Mouse (Mus musculus): ENCODE measurements around the gene Fmod.

The Fmod gene

DNA sequence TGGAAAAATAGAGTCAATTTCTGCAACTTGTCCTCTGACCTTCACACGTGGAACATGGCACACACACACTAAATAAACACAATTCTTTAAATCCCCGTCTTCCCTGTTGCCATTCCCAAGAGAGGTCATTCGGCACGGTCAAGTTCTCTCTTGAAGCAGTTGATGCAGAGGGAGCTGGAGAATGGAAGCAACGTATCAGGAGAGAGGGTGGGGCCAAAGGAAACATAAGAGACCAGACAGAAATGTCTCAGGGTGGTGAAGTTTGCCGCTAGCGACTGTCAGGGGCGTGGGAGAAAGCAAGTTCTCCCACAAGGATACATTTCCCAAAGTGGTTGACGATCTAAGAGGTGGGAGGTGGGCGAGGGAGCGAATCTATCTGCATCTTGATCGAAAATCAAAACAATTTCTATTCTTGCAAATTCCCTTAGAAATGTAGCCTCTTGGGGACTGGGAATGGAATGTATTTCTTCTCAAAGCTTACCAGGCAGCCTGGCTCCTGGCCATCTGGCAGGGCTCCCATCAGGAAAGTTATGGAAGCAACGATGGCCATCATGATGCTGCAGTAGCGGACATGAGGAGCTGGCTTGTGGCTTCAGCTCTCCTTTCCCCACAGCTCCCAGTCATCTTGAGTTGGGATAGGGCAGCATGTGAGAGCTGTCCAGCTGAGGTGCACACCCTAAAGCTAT lies 8.8 kb upstream of the Fmod start:
- TF ChIP-seq NANOG (IDR thresholded peaks at IDR 0.05; ENCODE audit: borderline replicate concordance, low read length) (no peak), POU5F1 (IDR thresholded peaks at IDR 0.05; ENCODE audit: borderline replicate concordance, low read length) (no peak), CTCF (conservative IDR thresholded peaks at IDR 0.05; ENCODE audit: low read length) (no peak)
- Histone ChIP-seq H3K4me3 (replicated peaks; ENCODE audit: low read length) (no peak overlapping the region), H3K4me1 (replicated peaks; ENCODE audit: low read depth, low read length) (no peaks in the 10 kb centered on the region), H3K27me3 (ENCODE audit: insufficient read depth, low read length) (0 out of 2 replicates have a peak, but pooled peaks cover 8% of the 10 kb centered on the region), H3K36me3 (ENCODE audit: insufficient read depth, low read length) (no peaks in the 10 kb centered on the region), H3K9me3 (ENCODE audit: low read length) (no peaks in the 10 kb centered on the region)

DNA sequence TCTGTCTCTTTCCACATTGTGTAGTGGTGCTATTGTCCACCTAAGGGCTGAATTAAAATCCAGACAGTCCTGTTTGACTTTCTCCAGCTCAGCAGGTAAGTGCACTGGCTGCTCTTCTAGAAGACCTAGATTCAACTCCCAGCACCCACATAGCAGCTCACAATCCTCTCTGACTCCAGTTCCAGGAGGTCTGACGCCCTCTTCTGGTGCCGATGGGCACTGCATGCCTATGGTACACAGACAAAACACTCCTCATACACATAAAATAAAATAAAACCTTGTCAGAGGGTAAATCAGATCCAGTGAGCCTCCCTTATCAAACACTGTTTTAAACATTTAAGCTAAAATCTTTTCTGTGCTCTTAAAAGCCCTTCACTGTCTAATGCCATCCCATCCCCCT lies 562 bp upstream of the Fmod start:
- H3K36me3 ChIP-seq (ENCODE audit: insufficient read depth, low read length) = no peaks in the 10 kb centered on the region
- H3K4me1 ChIP-seq (replicated peaks; ENCODE audit: low read depth, low read length) = no peaks in the 10 kb centered on the region
- H3K9me3 ChIP-seq (ENCODE audit: low read length) = no peaks in the 10 kb centered on the region
- H3K4me3 ChIP-seq (replicated peaks; ENCODE audit: low read length) = no peak overlapping the region
- H3K27me3 ChIP-seq (ENCODE audit: insufficient read depth, low read length) = peaks cover 16% of the 10 kb centered on the region
- no peak for TF ChIP-seq NANOG (IDR thresholded peaks at IDR 0.05; ENCODE audit: borderline replicate concordance, low read length)
- TF ChIP-seq CTCF (conservative IDR thresholded peaks at IDR 0.05; ENCODE audit: low read length) = peak; percentile 89

- H3K4me1 ChIP-seq (replicated peaks; ENCODE audit: low read depth, low read length) = peaks cover 3% of the 10 kb centered on the region
- TF ChIP-seq CTCF (conservative IDR thresholded peaks at IDR 0.05; ENCODE audit: low read length) (no peak), NANOG (IDR thresholded peaks at IDR 0.05; ENCODE audit: borderline replicate concordance, low read length) (no peak), POU5F1 (IDR thresholded peaks at IDR 0.05; ENCODE audit: borderline replicate concordance, low read length) (no peak)
- no peaks in the 10 kb centered on the region for H3K36me3 ChIP-seq (ENCODE audit: insufficient read depth, low read length)
- H3K27me3 ChIP-seq (ENCODE audit: insufficient read depth, low read length) = peaks cover 19% of the 10 kb centered on the region
- no peak overlapping the region for H3K4me3 ChIP-seq (replicated peaks; ENCODE audit: low read length)
- H3K9me3 ChIP-seq (ENCODE audit: low read length) = no peaks in the 10 kb centered on the region
Observed at GRCm38 (mm10) chr1:134038336-134038735, 1.3 kb downstream of the Fmod start.

GRCm38 (mm10) chr1:134039361-134039760 lies 2.3 kb downstream of the Fmod start:
- no peak for TF ChIP-seq POU5F1 (IDR thresholded peaks at IDR 0.05; ENCODE audit: borderline replicate concordance, low read length)
- TF ChIP-seq CTCF (conservative IDR thresholded peaks at IDR 0.05; ENCODE audit: low read length) = no peak
- no peak for TF ChIP-seq NANOG (IDR thresholded peaks at IDR 0.05; ENCODE audit: borderline replicate concordance, low read length)
- Histone ChIP-seq H3K27me3 (ENCODE audit: insufficient read depth, low read length) (peaks cover 19% of the 10 kb centered on the region), H3K9me3 (ENCODE audit: low read length) (no peaks in the 10 kb centered on the region), H3K36me3 (ENCODE audit: insufficient read depth, low read length) (no peaks in the 10 kb centered on the region), H3K4me3 (replicated peaks; ENCODE audit: low read length) (no peak overlapping the region), H3K4me1 (replicated peaks; ENCODE audit: low read depth, low read length) (peaks cover 8% of the 10 kb centered on the region)

- no peaks in the 10 kb centered on the region for H3K9me3 ChIP-seq (ENCODE audit: low read length)
- TF ChIP-seq POU5F1 (IDR thresholded peaks at IDR 0.05; ENCODE audit: borderline replicate concordance, low read length) (no peak), NANOG (IDR thresholded peaks at IDR 0.05; ENCODE audit: borderline replicate concordance, low read length) (no peak), CTCF (conservative IDR thresholded peaks at IDR 0.05; ENCODE audit: low read length) (no peak)
- H3K36me3 ChIP-seq (ENCODE audit: insufficient read depth, low read length) = no peaks in the 10 kb centered on the region
- H3K27me3 ChIP-seq (ENCODE audit: insufficient read depth, low read length) = peaks cover 27% of the 10 kb centered on the region
- H3K4me3 ChIP-seq (replicated peaks; ENCODE audit: low read length) = no peak overlapping the region
- H3K4me1 ChIP-seq (replicated peaks; ENCODE audit: low read depth, low read length) = peaks cover 19% of the 10 kb centered on the region
Observed at GRCm38 (mm10) chr1:134041900-134042299, 4.8 kb downstream of the Fmod start.

GRCm38 (mm10) chr1:134042341-134042740 lies 5.3 kb downstream of the Fmod start:
- peaks cover 31% of the 10 kb centered on the region for H3K27me3 ChIP-seq (ENCODE audit: insufficient read depth, low read length)
- no peaks in the 10 kb centered on the region for H3K36me3 ChIP-seq (ENCODE audit: insufficient read depth, low read length)
- H3K4me1 ChIP-seq (replicated peaks; ENCODE audit: low read depth, low read length) = peaks cover 24% of the 10 kb centered on the region
- no peak for TF ChIP-seq CTCF (conservative IDR thresholded peaks at IDR 0.05; ENCODE audit: low read length)
- TF ChIP-seq NANOG (IDR thresholded peaks at IDR 0.05; ENCODE audit: borderline replicate concordance, low read length) = no peak
- TF ChIP-seq POU5F1 (IDR thresholded peaks at IDR 0.05; ENCODE audit: borderline replicate concordance, low read length) = no peak
- no peaks in the 10 kb centered on the region for H3K9me3 ChIP-seq (ENCODE audit: low read length)
- H3K4me3 ChIP-seq (replicated peaks; ENCODE audit: low read length) = no peak overlapping the region

DNA sequence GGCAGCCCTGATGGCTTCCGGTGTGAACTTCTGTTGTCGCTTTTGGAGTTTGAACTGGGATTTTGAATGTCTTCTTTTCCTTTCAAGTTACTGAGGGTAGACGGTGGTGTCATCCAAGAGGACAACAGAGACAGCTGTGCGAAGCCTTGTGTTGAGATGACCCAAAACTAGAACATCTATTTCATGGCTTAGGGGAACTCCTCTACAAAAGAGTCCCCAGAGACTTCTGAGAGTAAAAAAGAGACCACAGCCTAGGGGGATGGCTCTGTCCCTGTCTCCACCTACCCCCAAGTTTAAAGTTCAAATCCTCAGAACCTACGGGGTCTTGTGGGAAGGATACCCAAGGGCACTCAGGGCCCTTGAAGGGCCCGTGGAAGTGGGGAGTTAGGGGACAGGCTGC lies 7.8 kb downstream of the Fmod start:
- H3K9me3 ChIP-seq (ENCODE audit: low read length) = no peaks in the 10 kb centered on the region
- H3K4me1 ChIP-seq (replicated peaks; ENCODE audit: low read depth, low read length) = peaks cover 39% of the 10 kb centered on the region
- no peak overlapping the region for H3K4me3 ChIP-seq (replicated peaks; ENCODE audit: low read length)
- peaks cover 18% of the 10 kb centered on the region for H3K27me3 ChIP-seq (ENCODE audit: insufficient read depth, low read length)
- no peak for TF ChIP-seq CTCF (conservative IDR thresholded peaks at IDR 0.05; ENCODE audit: low read length)
- no peak for TF ChIP-seq POU5F1 (IDR thresholded peaks at IDR 0.05; ENCODE audit: borderline replicate concordance, low read length)
- TF ChIP-seq NANOG (IDR thresholded peaks at IDR 0.05; ENCODE audit: borderline replicate concordance, low read length) = no peak
- H3K36me3 ChIP-seq (ENCODE audit: insufficient read depth, low read length) = no peaks in the 10 kb centered on the region

DNA sequence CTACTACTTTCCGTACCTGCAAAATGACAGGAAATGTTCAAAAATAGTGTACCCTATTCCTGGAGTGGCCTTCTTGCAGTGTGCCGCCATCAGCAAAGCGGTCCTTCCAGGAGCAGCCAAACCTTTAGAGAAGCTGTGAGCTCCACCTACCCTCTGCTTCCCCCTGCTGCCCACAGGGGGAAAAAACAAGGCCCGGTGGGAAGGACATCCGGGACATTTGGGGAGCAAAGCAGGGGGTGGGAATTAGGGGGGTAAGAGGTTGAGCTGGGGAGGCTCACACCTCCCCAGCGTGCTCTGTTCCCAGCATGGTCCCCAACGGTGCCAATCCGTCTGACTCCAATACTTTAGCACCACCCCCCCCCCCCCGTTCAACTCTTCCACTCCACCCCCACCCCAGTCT lies 8.9 kb downstream of the Fmod start:
- peaks cover 39% of the 10 kb centered on the region for H3K4me1 ChIP-seq (replicated peaks; ENCODE audit: low read depth, low read length)
- H3K9me3 ChIP-seq (ENCODE audit: low read length) = no peaks in the 10 kb centered on the region
- H3K4me3 ChIP-seq (replicated peaks; ENCODE audit: low read length) = no peak overlapping the region
- H3K36me3 ChIP-seq (ENCODE audit: insufficient read depth, low read length) = no peaks in the 10 kb centered on the region
- peaks cover 24% of the 10 kb centered on the region for H3K27me3 ChIP-seq (ENCODE audit: insufficient read depth, low read length)
- TF ChIP-seq CTCF (conservative IDR thresholded peaks at IDR 0.05; ENCODE audit: low read length) = peak; percentile 79
- no peak for TF ChIP-seq POU5F1 (IDR thresholded peaks at IDR 0.05; ENCODE audit: borderline replicate concordance, low read length)

DNA sequence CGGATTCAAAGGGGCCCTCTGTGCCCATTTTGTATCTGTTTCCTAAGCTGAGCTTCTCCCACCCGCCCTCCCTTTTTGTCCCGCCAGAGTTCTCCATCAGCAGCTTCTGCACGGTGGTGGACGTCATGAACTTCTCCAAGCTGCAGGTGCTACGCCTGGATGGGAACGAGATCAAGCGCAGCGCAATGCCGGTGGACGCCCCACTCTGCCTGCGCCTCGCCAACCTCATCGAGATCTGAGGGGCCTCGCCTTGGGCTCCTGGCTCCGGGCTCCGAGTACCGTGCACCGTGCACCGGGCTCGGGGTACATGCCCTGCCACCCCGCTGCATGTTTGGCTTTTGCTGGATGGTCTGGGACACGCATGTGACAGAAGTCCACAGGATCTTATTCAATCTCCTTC lies 9.3 kb downstream of the Fmod start:
- Histone ChIP-seq H3K9me3 (ENCODE audit: low read length) (no peaks in the 10 kb centered on the region), H3K4me3 (replicated peaks; ENCODE audit: low read length) (peak overlapping the region; percentile 67), H3K27me3 (ENCODE audit: insufficient read depth, low read length) (peaks cover 24% of the 10 kb centered on the region), H3K36me3 (ENCODE audit: insufficient read depth, low read length) (no peaks in the 10 kb centered on the region), H3K4me1 (replicated peaks; ENCODE audit: low read depth, low read length) (peaks cover 39% of the 10 kb centered on the region)
- no peak for TF ChIP-seq NANOG (IDR thresholded peaks at IDR 0.05; ENCODE audit: borderline replicate concordance, low read length)
- TF ChIP-seq POU5F1 (IDR thresholded peaks at IDR 0.05; ENCODE audit: borderline replicate concordance, low read length) = no peak
- no peak for TF ChIP-seq CTCF (conservative IDR thresholded peaks at IDR 0.05; ENCODE audit: low read length)
